Mouse (Mus musculus) cerebellum, adult 2 months (tissue): ENCODE measurements around the gene Fam241b. TPM values are rescaled to one million over a fixed set of nuclear protein-coding genes. Genes with fewer than 3 reads are reported as not detected.

Experiments used
- DNase-seq, 2 experiments: peaks; one replicate each; pipeline ENCODE4 v3.0.0; 2021
- H3K27ac ChIP-seq: fragments of 200-500 bp; 2 replicates; pipeline ENCODE4 v1.5.1; 2012; ENCODE audit warnings: low read length, control low read depth, inconsistent platforms; ENCODE audit not compliant: insufficient read depth
- H3K27me3 ChIP-seq: fragments of 200-500 bp; 2 replicates; pipeline ENCODE4 v1.6.1; 2012; ENCODE audit warnings: inconsistent platforms, mild to moderate bottlenecking, low read length, moderate library complexity; ENCODE audit not compliant: control insufficient read depth, insufficient read depth
- H3K4me1 ChIP-seq: fragments of 200-500 bp; 2 replicates; pipeline ENCODE4 v1.6.1; 2011; ENCODE audit warnings: low read length; ENCODE audit not compliant: control insufficient read depth, insufficient read depth
- H3K4me3 ChIP-seq: fragments of 200-500 bp; replicated peaks from 2 replicates; pipeline ENCODE3; 2011; ENCODE audit warnings: mild to moderate bottlenecking, low read depth, low read length, control low read depth; ENCODE audit not compliant: insufficient read depth
- CTCF ChIP-seq: fragments of 200-500 bp; IDR thresholded peaks from 2 replicates; pipeline ENCODE4 v1.5.1; 2011; ENCODE audit warnings: low read depth, mild to moderate bottlenecking, control low read depth, low read length, moderate library complexity, borderline replicate concordance; ENCODE audit not compliant: insufficient read depth
- POLR2A ChIP-seq: fragments of 200-500 bp; IDR thresholded peaks from 2 replicates; pipeline ENCODE4 v1.6.1; 2011; ENCODE audit warnings: low read length, control low read depth, borderline replicate concordance; ENCODE audit not compliant: insufficient read depth
- WGBS: fragments of 180-500 bp; shearing (Covaris S2); methylation state at CpG from one replicate; pipeline ENCODE4 v1.1.7; 2018; 5-methylcytosine and 5-hydroxymethylcytosine counted together
- polyA plus RNA-seq: library from polyadenylated mRNA; depleted of rRNA; stranded (reverse); fragments of >200 nt; gene quantifications from 2 replicates; pipeline ENCODE4 v1.2.3, GENCODE M21; 2012; rRNA removed

The Fam241b gene
- polyA plus RNA-seq: 71.8 and 74.2 TPM in 2 replicates

DNA sequence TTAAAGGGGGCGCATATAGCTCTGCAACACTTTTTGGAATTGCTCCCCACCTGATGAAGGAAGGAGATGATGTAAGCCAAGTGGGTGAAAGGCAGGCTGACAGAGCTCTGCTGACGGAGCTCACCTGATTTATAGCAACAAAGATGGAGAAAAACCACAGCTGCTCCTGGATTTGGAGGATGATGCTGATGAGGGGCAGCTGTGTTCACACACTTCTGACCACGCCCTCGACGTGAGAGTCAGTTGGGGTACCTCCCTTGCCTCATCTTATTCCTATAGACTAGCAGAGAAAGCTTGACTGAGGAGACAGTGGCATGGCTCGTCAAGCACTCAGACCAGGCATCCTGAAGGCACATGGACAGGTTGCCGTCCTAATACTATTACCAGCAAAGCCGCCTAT is at the start of gene Fam241b:
TSS of gene Fam241b (minus strand) at position 101 of the 400 bp plus-strand sequence.
- no peak for DNase-seq
- H3K4me3 ChIP-seq: no peak within 1 kb of the TSS
- no peak for TF ChIP-seq CTCF
- TF ChIP-seq POLR2A: no peak
- no peaks in the 10 kb centered on the region for H3K27me3 ChIP-seq
- no peak within 1 kb of the TSS for H3K27ac ChIP-seq
- 83% methylated on average over 8 of the region's 8 CpGs for WGBS
- peaks cover 17% of the 10 kb centered on the region for H3K4me1 ChIP-seq

DNA sequence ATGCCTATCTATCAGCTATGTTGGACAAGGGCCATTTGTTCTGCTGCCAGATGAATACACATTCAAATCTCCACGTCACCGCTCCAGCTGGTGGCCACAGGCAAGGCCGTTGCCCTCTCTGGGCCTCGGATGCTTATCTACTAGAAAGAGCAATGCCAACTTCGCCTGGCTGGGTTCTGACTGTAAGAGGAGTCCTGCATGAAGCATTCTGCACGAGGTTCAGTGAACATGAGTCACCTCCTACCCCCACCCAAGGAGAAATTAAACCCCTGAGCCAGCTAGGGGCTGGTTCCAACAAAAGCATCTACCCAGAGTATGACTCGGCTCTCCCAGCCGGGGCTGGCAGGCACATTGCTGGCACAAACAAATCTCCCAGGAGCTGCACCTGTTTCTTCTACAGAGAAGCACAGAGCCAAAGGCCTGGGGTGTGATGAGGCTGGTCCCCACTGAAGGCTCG is 49.0 kb upstream of the Fam241b start:
- TF ChIP-seq POLR2A (no peak), CTCF (no peak)
- Histone ChIP-seq H3K4me3 (no peak overlapping the region), H3K27ac (peak overlapping the region; percentile 73), H3K27me3 (no peaks in the 10 kb centered on the region), H3K4me1 (peaks cover 54% of the 10 kb centered on the region)
- 4% methylated on average over 9 of the region's 9 CpGs for WGBS
- peak; percentile 90 to 98 for DNase-seq

DNA sequence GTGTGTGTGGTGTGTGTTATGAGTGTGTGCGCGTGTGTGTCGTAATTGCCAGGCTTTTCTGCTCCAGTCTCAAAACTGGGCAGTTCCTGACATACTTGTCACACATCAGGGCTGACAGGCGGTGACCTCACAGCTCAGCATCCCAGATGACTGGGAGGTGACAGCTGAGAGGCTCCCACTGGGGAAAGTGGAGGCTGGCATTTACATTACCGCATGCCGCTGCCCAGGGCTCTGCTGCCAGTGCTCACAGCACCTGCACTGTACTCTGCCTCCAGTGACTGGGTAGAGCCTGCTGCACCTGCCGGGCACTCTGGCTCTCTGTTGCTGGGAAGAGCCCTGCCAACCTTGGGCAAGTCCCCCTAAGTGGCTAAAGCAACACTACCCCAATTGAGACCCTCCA is 47.1 kb upstream of the Fam241b start:
- Histone ChIP-seq H3K27me3 (no peaks in the 10 kb centered on the region), H3K4me1 (peaks cover 56% of the 10 kb centered on the region), H3K4me3 (no peak overlapping the region), H3K27ac (no peak overlapping the region)
- TF ChIP-seq CTCF (no peak), POLR2A (no peak)
- WGBS: 86% methylated on average over 7 of the region's 7 CpGs
- DNase-seq: no peak

DNA sequence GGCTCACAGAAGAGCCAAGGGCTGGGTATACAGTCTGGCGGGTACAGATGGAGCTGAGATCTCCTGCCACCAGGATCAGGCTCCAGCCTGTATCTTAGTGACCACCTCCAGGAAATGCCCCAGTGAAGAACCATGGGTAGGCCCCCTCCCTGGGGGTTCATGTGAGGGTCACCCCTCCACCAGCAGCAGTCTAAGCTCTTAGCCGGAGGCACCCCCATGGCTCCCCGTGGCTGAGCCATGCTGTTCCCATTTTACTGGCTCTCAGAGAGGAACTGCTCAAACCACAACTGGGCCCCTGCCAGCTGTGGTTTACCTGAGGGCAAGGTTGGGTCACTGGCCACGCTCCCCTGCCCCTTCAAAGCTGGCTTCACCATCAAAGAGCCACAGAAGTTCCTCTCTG is 46.2 kb upstream of the Fam241b start:
- no peak overlapping the region for H3K27ac ChIP-seq

DNA sequence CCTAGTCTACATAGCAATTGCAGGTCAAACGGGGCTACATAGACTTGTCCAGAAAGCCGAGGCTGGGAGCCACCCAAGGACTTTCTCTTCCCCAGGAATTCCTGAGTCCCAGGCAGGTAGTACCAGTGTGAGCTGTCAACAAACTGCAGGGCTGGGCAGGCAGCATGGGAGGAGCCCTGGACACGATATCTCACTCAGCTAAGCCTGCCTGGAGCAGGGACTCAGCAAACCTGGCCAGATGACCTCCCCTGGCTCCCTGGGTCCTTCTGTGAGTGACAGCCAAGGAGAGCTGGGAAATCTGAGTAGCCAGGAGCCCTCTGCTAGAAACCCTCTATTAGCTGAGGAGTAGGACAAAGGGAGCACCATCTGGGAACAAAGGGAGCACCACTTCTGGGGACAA is 45.6 kb upstream of the Fam241b start:
- H3K27me3 ChIP-seq: no peaks in the 10 kb centered on the region
- TF ChIP-seq CTCF: no peak
- TF ChIP-seq POLR2A: no peak
- 55% methylated on average over 3 of the region's 3 CpGs for WGBS
- H3K4me3 ChIP-seq: no peak overlapping the region
- H3K27ac ChIP-seq: no peak overlapping the region
- peaks cover 42% of the 10 kb centered on the region for H3K4me1 ChIP-seq
- DNase-seq: no peak

More for the DNA sequence above, 46.2 kb upstream of the Fam241b start:
- H3K27me3 ChIP-seq: no peaks in the 10 kb centered on the region
- no peak for DNase-seq
- WGBS: 80% methylated on average over 4 of the region's 4 CpGs
- no peak overlapping the region for H3K4me3 ChIP-seq
- TF ChIP-seq POLR2A (no peak), CTCF (no peak)
- peaks cover 48% of the 10 kb centered on the region for H3K4me1 ChIP-seq

DNA sequence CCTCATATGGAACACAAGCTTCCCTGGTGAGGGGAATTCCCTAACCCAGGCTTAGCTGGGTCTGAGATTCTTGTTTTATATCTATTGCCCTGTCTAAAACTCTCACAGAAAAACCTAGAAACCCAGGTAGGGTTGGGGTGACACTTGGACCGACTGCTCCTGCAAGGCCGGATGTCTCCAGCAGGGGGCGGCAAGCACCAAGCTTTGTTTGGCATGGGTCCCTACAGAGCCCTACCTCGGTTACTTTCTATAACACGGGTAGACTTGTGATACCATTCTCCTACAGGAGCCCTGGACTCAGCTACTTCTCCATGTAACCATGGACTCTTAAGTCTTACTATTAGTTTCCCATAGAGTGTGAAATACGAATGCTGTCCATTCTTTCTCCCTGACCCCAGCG is 43.2 kb upstream of the Fam241b start:
- TF ChIP-seq POLR2A (no peak), CTCF (peak; percentile 96)
- no peak overlapping the region for H3K4me3 ChIP-seq
- H3K27me3 ChIP-seq: no peaks in the 10 kb centered on the region
- DNase-seq: peak; percentile 76 to 89
- WGBS: 26% methylated on average over 7 of the region's 7 CpGs
- H3K27ac ChIP-seq: no peak overlapping the region
- H3K4me1 ChIP-seq: peaks cover 28% of the 10 kb centered on the region

DNA sequence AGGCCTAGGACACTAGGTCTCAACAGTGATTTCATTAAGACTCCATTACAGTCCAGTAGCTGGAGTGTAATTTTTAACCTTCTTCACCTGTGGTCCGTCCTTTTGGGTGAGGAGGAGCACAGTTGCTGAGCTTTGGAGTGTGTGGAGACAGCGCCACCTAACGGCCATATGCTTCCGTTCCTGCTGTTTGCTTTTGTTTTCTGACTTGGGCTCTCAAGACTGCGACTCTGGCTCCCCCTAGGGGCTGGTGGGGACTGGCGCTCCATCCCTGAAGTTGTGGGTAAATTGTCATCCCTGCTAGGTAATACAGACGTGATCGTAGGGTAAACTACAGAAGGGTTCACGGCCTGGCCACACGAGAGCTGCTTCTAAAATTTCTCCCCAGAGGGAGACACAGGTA is 39.3 kb upstream of the Fam241b start:
- under 1% methylated on average over 10 of the region's 10 CpGs for WGBS
- Histone ChIP-seq H3K4me1 (peaks cover 13% of the 10 kb centered on the region), H3K27me3 (no peaks in the 10 kb centered on the region), H3K4me3 (no peak overlapping the region), H3K27ac (no peak overlapping the region)
- peak; percentile 93 to 98 for DNase-seq
- TF ChIP-seq CTCF (peak; percentile 100), POLR2A (no peak)

DNA sequence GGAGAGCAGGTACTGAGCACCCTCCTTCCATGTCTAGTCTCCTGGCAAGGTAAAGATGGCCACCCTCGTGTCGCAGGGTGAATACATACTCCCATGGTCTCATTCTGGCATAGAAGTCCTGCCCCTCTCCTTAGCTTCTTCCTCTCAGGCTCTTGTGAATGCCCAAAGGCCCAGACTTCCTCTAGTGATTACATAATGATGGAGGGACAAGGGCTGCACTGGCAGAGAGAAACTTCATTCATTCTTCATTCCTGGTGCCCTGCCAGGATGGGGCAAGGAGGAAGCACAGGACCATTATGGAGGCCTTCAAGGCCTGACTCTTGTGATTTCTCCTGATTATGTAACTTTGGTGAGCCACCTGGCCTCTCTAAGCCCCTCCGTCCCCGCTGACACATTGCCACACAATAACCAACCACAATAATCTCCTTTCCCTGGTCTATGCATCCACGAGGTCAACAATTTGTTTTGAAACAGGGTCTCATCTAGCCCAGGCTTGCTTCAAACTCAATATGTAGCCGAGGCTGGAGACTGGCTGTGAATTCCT is 38.8 kb upstream of the Fam241b start:
- DNase-seq: peak in 1 of 2 experiments; percentile 33
- peaks cover 9% of the 10 kb centered on the region for H3K4me1 ChIP-seq

More for the DNA sequence above, 38.8 kb upstream of the Fam241b start:
- peak overlapping the region; percentile 77 for H3K27ac ChIP-seq
- no peaks in the 10 kb centered on the region for H3K27me3 ChIP-seq
- no peak overlapping the region for H3K4me3 ChIP-seq
- TF ChIP-seq CTCF: no peak
- TF ChIP-seq POLR2A: no peak
- WGBS: 65% methylated on average over 6 of the region's 6 CpGs
